Mouse (Mus musculus) gastrocnemius, postnatal 14 days (tissue): Measurements from ENCODE around the gene Proca1. TPM values are rescaled to one million over a fixed set of nuclear protein-coding genes. Genes with fewer than 3 reads are reported as not detected.

Experiments
- microRNA-seq, 2 experiments: library from miRNA; unstranded; fragments of <30 nt; microRNA quantifications; one replicate each; pipeline ENCODE4 v1.2.0; 2021
- total RNA-seq, 2 experiments: library from RNA; stranded (reverse); gene quantifications; 2 replicates each; pipeline ENCODE4 v1.2.3; 2021

The Proca1 gene
- total RNA-seq, 2 experiments from 2014 or later, result 0.47 to 0.92 TPM

Small RNA genes within 50 kb of the gene (microRNA-seq; reads per million reads assigned to microRNA genes)
- gene Mir7653, result 0 to 0.64 reads per million in 2 experiments

Other genes with a start within 250 kb of the Proca1 start
- 10 to 100 TPM; 18.3 to 19.1 TPM for gene Phf12, start 210.6 kb upstream of the Proca1 start, total RNA-seq
- gene Dhrs13, start 161.1 kb upstream of the Proca1 start, total RNA-seq, result 1 to 10 TPM; 1.6 to 1.7 TPM
- 10 to 100 TPM; 60.7 to 64.3 TPM for gene Flot2, start 155.5 kb upstream of the Proca1 start, total RNA-seq
- gene Eral1, start 113.0 kb upstream of the Proca1 start, total RNA-seq, result 10 to 100 TPM; 18.9 to 22.2 TPM
- 1 to 10 TPM; 6.5 to 7.4 TPM for gene Fam222b, start 98.7 kb upstream of the Proca1 start, total RNA-seq
- 10 to 100 TPM in 1 of 2 experiments, 1 to 10 TPM in 1; 7.6 to 10.2 TPM for gene Traf4, start 27.8 kb upstream of the Proca1 start, total RNA-seq
- 1 to 10 TPM; 1.4 to 2.1 TPM for gene Nek8, start 16.7 kb upstream of the Proca1 start, total RNA-seq
- 1 to 10 TPM; 3.5 to 4.4 TPM for gene Tlcd1, start 16.7 kb upstream of the Proca1 start, total RNA-seq
- gene Rpl23a, start 9.8 kb upstream of the Proca1 start, total RNA-seq, result 1,000 to 10,000 TPM; 1,019 to 1,174 TPM
- 10 to 100 TPM; 10.2 to 14.1 TPM for gene Rab34, start 5.0 kb upstream of the Proca1 start, total RNA-seq
- gene Sdf2, start 52.4 kb downstream of the Proca1 start, total RNA-seq, result 10 to 100 TPM; 45.1 to 47.5 TPM
- gene Supt6, start 52.6 kb downstream of the Proca1 start, total RNA-seq, result 10 to 100 TPM; 25.9 to 26.0 TPM
- 100 to 1,000 TPM; 157 to 161 TPM for gene 2610507B11Rik, start 68.4 kb downstream of the Proca1 start, total RNA-seq
- gene BC030499, start 97.4 kb downstream of the Proca1 start, total RNA-seq, result under 1 TPM; 0.31 to 0.62 TPM
- gene Spag5, start 108.1 kb downstream of the Proca1 start, total RNA-seq, result 1 to 10 TPM; 5.3 TPM
- gene Aldoc, start 129.6 kb downstream of the Proca1 start, total RNA-seq, result 1 to 10 TPM; 1.5 to 2.1 TPM
- 10 to 100 TPM; 23.1 to 25.1 TPM for gene Pigs, start 135.0 kb downstream of the Proca1 start, total RNA-seq
- 10 to 100 TPM; 16.1 to 17.8 TPM for gene Unc119, start 150.1 kb downstream of the Proca1 start, total RNA-seq
- not detected for gene Foxn1, start 193.2 kb downstream of the Proca1 start, total RNA-seq
- not detected for gene Slc13a2, start 228.8 kb downstream of the Proca1 start, total RNA-seq